Mouse (Mus musculus) intestine, postnatal 0 days (tissue): ENCODE measurements around the gene Slc35f1. TPM values are rescaled to one million over a fixed set of nuclear protein-coding genes. Genes with fewer than 3 reads are reported as not detected.

Experiments used
- ATAC-seq: fragments of 200-750 bp; cut with Nextera tagmentation; 2 replicates; pipeline ENCODE4 v1.8.0; 2017; ENCODE audit warnings: mild to moderate bottlenecking, moderate TSS enrichment, moderate library complexity
- H3K27ac ChIP-seq: fragments of 300-500 bp; sonication (generic); 2 replicates; pipeline ENCODE4 v1.5.1; 2014; ENCODE audit warnings: mild to moderate bottlenecking, low read depth, low read length, moderate library complexity
- H3K27me3 ChIP-seq: fragments of 300-500 bp; sonication (generic); replicated peaks from 2 replicates; pipeline ENCODE4 v1.6.1; 2014; ENCODE audit warnings: low read length, mixed read lengths; ENCODE audit not compliant: control insufficient read depth, insufficient read depth
- H3K36me3 ChIP-seq: fragments of 300-500 bp; sonication (generic); 2 replicates; pipeline ENCODE4 v1.6.1; 2014; ENCODE audit warnings: mild to moderate bottlenecking, moderate library complexity; ENCODE audit not compliant: control insufficient read depth, insufficient read depth
- H3K4me1 ChIP-seq: fragments of 300-500 bp; sonication (generic); replicated peaks from 2 replicates; pipeline ENCODE4 v1.6.1; 2014; ENCODE audit warnings: antibody characterized with exemption, low read length, mixed read lengths; ENCODE audit not compliant: control insufficient read depth, insufficient read depth
- H3K4me2 ChIP-seq: fragments of 300-500 bp; sonication (generic); replicated peaks from 2 replicates; pipeline ENCODE4 v1.6.1; 2014; ENCODE audit warnings: low read depth, mild to moderate bottlenecking, moderate library complexity
- H3K4me3 ChIP-seq: fragments of 300-500 bp; sonication (generic); 2 replicates; pipeline ENCODE4 v1.5.1; 2014; ENCODE audit warnings: low read depth, low read length
- H3K9ac ChIP-seq: fragments of 300-500 bp; sonication (generic); 2 replicates; pipeline ENCODE4 v1.6.1; 2014; ENCODE audit warnings: mild to moderate bottlenecking, low read depth, low read length
- H3K9me3 ChIP-seq: fragments of 300-500 bp; sonication (generic); 2 replicates; pipeline ENCODE4 v1.6.1; 2016; ENCODE audit warnings: mixed run types; ENCODE audit not compliant: control insufficient read depth
- CTCF ChIP-seq: sonication (generic); IDR thresholded peaks from 2 replicates; pipeline ENCODE4 v1.5.1; 2016; ENCODE audit warnings: low read depth, mild to moderate bottlenecking, control low read depth, antibody characterized with exemption, moderate library complexity
- WGBS: fragments of 180-500 bp; shearing (Covaris S2); extraction: QIAGEN DNeasy Blood & Tissue Kit; methylation state at CpG from one replicate; pipeline ENCODE4 v1.1.7; 2014; 5-methylcytosine and 5-hydroxymethylcytosine counted together
- polyA plus RNA-seq: library from polyadenylated mRNA; unstranded; fragments of >200 nt; fragmentation: Nextera tagmentation; extraction: Ambion mirVana; gene quantifications from 2 replicates; pipeline ENCODE4 v1.2.1, GENCODE M21; 2015

The Slc35f1 gene
- polyA plus RNA-seq, 1 experiment from 2014 or later, result 1.2 TPM

GRCm38 (mm10) chr10:52940111-52940830 is 249.9 kb downstream of the Slc35f1 start:
- Histone ChIP-seq H3K27me3 (no peaks in the 10 kb centered on the region), H3K9me3 (no peaks in the 10 kb centered on the region), H3K4me1 (no peaks in the 10 kb centered on the region), H3K27ac (no peak overlapping the region), H3K36me3 (no peaks in the 10 kb centered on the region), H3K4me2 (no peak overlapping the region), H3K4me3 (no peak overlapping the region), H3K9ac (no peak overlapping the region)
- no peak for TF ChIP-seq CTCF
- WGBS, result 82% methylated on average over 1 of the region's 1 CpGs
- ATAC-seq, result no peak

- Histone ChIP-seq H3K27ac (no peak overlapping the region), H3K27me3 (no peaks in the 10 kb centered on the region), H3K4me2 (no peak overlapping the region), H3K4me3 (no peak overlapping the region), H3K36me3 (no peaks in the 10 kb centered on the region), H3K9ac (no peak overlapping the region), H3K9me3 (no peaks in the 10 kb centered on the region), H3K4me1 (no peaks in the 10 kb centered on the region)
- 83% methylated on average over 5 of the region's 5 CpGs for WGBS
- ATAC-seq, result no peak
- no peak for TF ChIP-seq CTCF
Measured at GRCm38 (mm10) chr10:52940831-52941216, 250.5 kb downstream of the Slc35f1 start.

- Histone ChIP-seq H3K4me1 (no peaks in the 10 kb centered on the region), H3K9ac (no peak overlapping the region), H3K9me3 (no peaks in the 10 kb centered on the region), H3K4me3 (no peak overlapping the region), H3K27me3 (no peaks in the 10 kb centered on the region), H3K4me2 (no peak overlapping the region), H3K27ac (no peak overlapping the region), H3K36me3 (no peaks in the 10 kb centered on the region)
- no peak for ATAC-seq
- TF ChIP-seq CTCF, result no peak
- WGBS, result 73% methylated on average over 3 of the region's 3 CpGs
Measured at GRCm38 (mm10) chr10:52952581-52952980, 262.2 kb downstream of the Slc35f1 start.

- H3K4me3 ChIP-seq, result no peak overlapping the region
Measured at GRCm38 (mm10) chr10:52956728-52957127, 266.4 kb downstream of the Slc35f1 start.

GRCm38 (mm10) chr10:52979251-52979650 is 288.9 kb downstream of the Slc35f1 start:
- no peak overlapping the region for H3K4me3 ChIP-seq
- H3K4me1 ChIP-seq, result no peaks in the 10 kb centered on the region
- WGBS, result 97% methylated on average over 1 of the region's 1 CpGs
- H3K27ac ChIP-seq, result no peak overlapping the region
- H3K9me3 ChIP-seq, result no peaks in the 10 kb centered on the region
- H3K27me3 ChIP-seq, result no peaks in the 10 kb centered on the region
- no peaks in the 10 kb centered on the region for H3K36me3 ChIP-seq
- H3K4me2 ChIP-seq, result no peak overlapping the region
- no peak for ATAC-seq
- TF ChIP-seq CTCF, result no peak
- H3K9ac ChIP-seq, result no peak overlapping the region

More at GRCm38 (mm10) chr10:52956728-52957127, 266.4 kb downstream of the Slc35f1 start:
- Histone ChIP-seq H3K27me3 (no peaks in the 10 kb centered on the region), H3K9ac (no peak overlapping the region), H3K4me2 (no peak overlapping the region), H3K27ac (no peak overlapping the region), H3K36me3 (no peaks in the 10 kb centered on the region), H3K4me1 (no peaks in the 10 kb centered on the region), H3K9me3 (no peaks in the 10 kb centered on the region)
- TF ChIP-seq CTCF, result no peak
- ATAC-seq, result no peak
- 47% methylated on average over 4 of the region's 4 CpGs for WGBS

- no peaks in the 10 kb centered on the region for H3K4me1 ChIP-seq
- ATAC-seq, result no peak
- no peak for TF ChIP-seq CTCF
- H3K36me3 ChIP-seq, result no peaks in the 10 kb centered on the region
- no peak overlapping the region for H3K9ac ChIP-seq
- no peak overlapping the region for H3K27ac ChIP-seq
- H3K4me2 ChIP-seq, result no peak overlapping the region
- no peaks in the 10 kb centered on the region for H3K27me3 ChIP-seq
- 38% methylated on average over 1 of the region's 1 CpGs for WGBS
- no peaks in the 10 kb centered on the region for H3K9me3 ChIP-seq
- H3K4me3 ChIP-seq, result no peak overlapping the region
Measured at GRCm38 (mm10) chr10:52982836-52983235, 292.5 kb downstream of the Slc35f1 start.
